In the genomic region with DNA sequence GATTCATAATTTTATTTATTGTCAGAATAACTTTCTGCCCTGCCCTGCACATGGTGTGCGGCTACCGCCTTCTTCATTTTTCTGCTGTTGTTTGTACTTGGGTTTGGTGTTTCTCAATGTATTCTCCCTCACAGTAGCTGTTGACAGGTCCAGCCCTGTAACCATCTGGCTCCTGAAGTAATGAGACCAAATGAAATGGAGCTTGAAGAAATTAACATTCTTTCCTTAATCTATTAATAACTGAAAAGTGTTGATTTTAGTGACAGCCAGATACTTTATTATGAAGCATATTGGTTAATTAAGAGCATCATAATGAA, we compare ENCODE assay signal across 11 mouse cellular contexts.
DNase-seq lines count a peak whose midpoint lies in the region; ATAC-seq lines count a peak whose summit lies in the region.
"Had no signal": no experiment of that assay in that cellular context is flagged by ENCODE, and none has a peak within 500 bp of the region (broad histone marks: within the 10 kb centered on the region; RNA-seq: fewer than 3 reads in every experiment).

No protein-coding gene starts in this region.

- DNase-seq in heart, embryonic 10.5 days (ENCODE audit: low spot score) = no peak
- peak; percentile 46 for DNase-seq in retina, embryonic 14.5 days (ENCODE audit: low spot score)
- no peak for DNase-seq in retina, postnatal 1 day
- DNase-seq in right cerebral cortex, postnatal 4 days = peak; percentile 7
- no peak for DNase-seq in urinary bladder, adult 18-20 months (ENCODE audit: low spot score in 2 of 2)
- DNase-seq: kidney, postnatal 36 days; liver; thymus, adult 18-20 months had no signal

- H3K9ac ChIP-seq in heart, embryonic 16.5 days (ENCODE audit: low read length) = no peak overlapping the region
- no peak overlapping the region for H3K9ac ChIP-seq in forebrain, embryonic 16.5 days (replicated peaks; ENCODE audit: low read depth, low read length)

- no peak for ATAC-seq in heart, embryonic 16.5 days (replicated peaks; ENCODE audit: extremely low read depth, insufficient read depth, low FRiP score)
- peak; percentile 95 for ATAC-seq in forebrain, embryonic 16.5 days

- H3K9me3 ChIP-seq in heart, embryonic 16.5 days (replicated peaks; ENCODE audit: control insufficient read depth, low read length) = no peaks in the 10 kb centered on the region
- no peaks in the 10 kb centered on the region for H3K9me3 ChIP-seq in heart, embryonic 10.5 days
- no peaks in the 10 kb centered on the region for H3K9me3 ChIP-seq in forebrain, embryonic 16.5 days (ENCODE audit: control insufficient read depth, low read length)

- H3K4me1 ChIP-seq in heart, embryonic 16.5 days (ENCODE audit: control insufficient read depth, insufficient read depth, low read length) = peaks cover 9% of the 10 kb centered on the region
- no peaks in the 10 kb centered on the region for H3K4me1 ChIP-seq in heart, embryonic 10.5 days
- peaks cover 13% of the 10 kb centered on the region for H3K4me1 ChIP-seq in forebrain, embryonic 16.5 days (replicated peaks; ENCODE audit: control insufficient read depth, insufficient read depth, low read length)

- WGBS in heart, embryonic 16.5 days = 65% methylated on average over 2 of the region's 2 CpGs
- 88% methylated on average over 2 of the region's 2 CpGs for WGBS in heart, embryonic 10.5 days
- WGBS in forebrain, embryonic 16.5 days = 45% methylated on average over 2 of the region's 2 CpGs

- H3K27ac ChIP-seq in heart, embryonic 16.5 days (ENCODE audit: low read length) = no peak overlapping the region
- no peak overlapping the region for H3K27ac ChIP-seq in heart, embryonic 10.5 days
- H3K27ac ChIP-seq in forebrain, embryonic 16.5 days (ENCODE audit: low read length) = no peak overlapping the region; the same call in 1 of the 2 replicates
- H3K27ac ChIP-seq: macrophage had no signal

- H3K4me3 ChIP-seq in heart, embryonic 16.5 days (ENCODE audit: low read length) = no peak overlapping the region; the same call in 1 of the 2 replicates
- no peak overlapping the region; the same call in 1 of the 2 replicates for H3K4me3 ChIP-seq in heart, embryonic 10.5 days
- no peak overlapping the region for H3K4me3 ChIP-seq in forebrain, embryonic 16.5 days (replicated peaks; ENCODE audit: low read length)

- H3K36me3 ChIP-seq in heart, embryonic 16.5 days (ENCODE audit: control insufficient read depth, insufficient read depth) = no peaks in the 10 kb centered on the region
- H3K36me3 ChIP-seq in heart, embryonic 10.5 days = no peaks in the 10 kb centered on the region
- H3K36me3 ChIP-seq in forebrain, embryonic 16.5 days (ENCODE audit: control insufficient read depth, insufficient read depth) = no peaks in the 10 kb centered on the region

- H3K27me3 ChIP-seq in heart, embryonic 16.5 days (ENCODE audit: control insufficient read depth, insufficient read depth, low read length) = no peaks in the 10 kb centered on the region
- H3K27me3 ChIP-seq in heart, embryonic 10.5 days (ENCODE audit: insufficient read depth, poor library complexity, severe bottlenecking) = no peaks in the 10 kb centered on the region
- no peaks in the 10 kb centered on the region for H3K27me3 ChIP-seq in forebrain, embryonic 16.5 days (replicated peaks; ENCODE audit: control insufficient read depth, insufficient read depth, low read length)

- H3K4me2 ChIP-seq in heart, embryonic 16.5 days (ENCODE audit: low read depth, low read length) = peak overlapping the region; percentile 55; the same call in 1 of the 2 replicates
- peak overlapping the region; percentile 40 for H3K4me2 ChIP-seq in forebrain, embryonic 16.5 days (ENCODE audit: low read length)

Comparison
In these comparisons a context has a peak if more than half of its experiments do, and no peak if none do; other contexts are left out.
1. DNase-seq: peak in retina, embryonic 14.5 days (single experiment) and right cerebral cortex, postnatal 4 days (single experiment); none in heart, embryonic 10.5 days (single experiment), retina, postnatal 1 day (single experiment) and urinary bladder, adult 18-20 months (0 of 2).